ENCODE assay signal across 8 mouse cellular contexts in the genomic region with DNA sequence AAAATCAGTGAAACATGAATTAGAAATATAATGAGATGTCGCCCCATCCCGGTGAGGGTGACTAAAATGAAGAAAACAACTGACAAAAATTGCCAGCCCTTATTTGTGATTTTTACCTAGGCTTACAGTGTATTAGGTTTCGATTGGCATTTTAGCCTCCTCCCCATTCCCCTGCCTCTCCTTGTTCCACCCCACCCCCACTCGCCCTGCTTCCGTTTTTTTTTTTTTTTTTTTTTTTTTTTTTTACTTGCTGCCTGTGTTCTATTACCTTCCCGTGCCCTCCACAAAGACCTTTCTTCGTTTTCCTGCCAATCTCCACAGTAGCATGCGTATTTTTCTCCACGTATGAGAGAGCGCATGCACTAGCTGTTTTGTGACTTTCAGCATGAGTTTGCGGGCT.
DNase-seq lines count a peak whose midpoint lies in the region; ATAC-seq and TF ChIP-seq lines count a peak whose summit lies in the region.

No protein-coding gene starts in this region.

- TF ChIP-seq CTCF in lung, embryonic 14.5 days (IDR thresholded peaks at IDR 0.05; ENCODE audit: low read depth): no peak
- no peak for TF ChIP-seq CTCF in lung, postnatal 0 days (IDR thresholded peaks at IDR 0.05)
- TF ChIP-seq CTCF in liver, postnatal 0 days (IDR thresholded peaks at IDR 0.05; ENCODE audit: low read depth): no peak
- no peak for TF ChIP-seq CTCF in cerebellum, adult 2 months (IDR thresholded peaks at IDR 0.05; ENCODE audit: borderline replicate concordance, insufficient read depth, low read depth, low read length)

- H3K9ac ChIP-seq in lung, embryonic 14.5 days: peak overlapping the region; percentile 29; the same call in 1 of the 2 replicates
- H3K9ac ChIP-seq in lung, postnatal 0 days (replicated peaks; ENCODE audit: low read depth): no peak overlapping the region
- H3K9ac ChIP-seq in liver, postnatal 0 days (replicated peaks): no peak overlapping the region

- H3K36me3 ChIP-seq in lung, embryonic 14.5 days (ENCODE audit: insufficient read depth): no peaks in the 10 kb centered on the region
- H3K36me3 ChIP-seq in lung, postnatal 0 days (ENCODE audit: insufficient read depth, low read length): no peaks in the 10 kb centered on the region
- H3K36me3 ChIP-seq in liver, postnatal 0 days (replicated peaks; ENCODE audit: insufficient read depth, low read length): no peaks in the 10 kb centered on the region

- no peak for ATAC-seq in lung, embryonic 14.5 days (ENCODE audit: insufficient read depth)
- no peak for ATAC-seq in lung, postnatal 0 days
- ATAC-seq in liver, postnatal 0 days: no peak

- H3K4me2 ChIP-seq in lung, embryonic 14.5 days: peak overlapping the region; percentile 48
- no peak overlapping the region for H3K4me2 ChIP-seq in lung, postnatal 0 days (replicated peaks; ENCODE audit: low read depth, low read length)
- peak overlapping the region; percentile 48 for H3K4me2 ChIP-seq in liver, postnatal 0 days (ENCODE audit: low read depth, low read length)

- H3K4me3 ChIP-seq in lung, embryonic 14.5 days (ENCODE audit: low read depth, low read length): no peak overlapping the region; the same call in 1 of the 2 replicates
- H3K4me3 ChIP-seq in lung, postnatal 0 days (ENCODE audit: low read depth, low read length): no peak overlapping the region
- H3K4me3 ChIP-seq in liver, postnatal 0 days (ENCODE audit: low read depth, low read length): no peak overlapping the region
- no peak overlapping the region for H3K4me3 ChIP-seq in cerebellum, adult 2 months (replicated peaks; ENCODE audit: insufficient read depth, low read depth, low read length)

- no peaks in the 10 kb centered on the region for H3K4me1 ChIP-seq in lung, embryonic 14.5 days (ENCODE audit: insufficient read depth)
- no peaks in the 10 kb centered on the region for H3K4me1 ChIP-seq in lung, postnatal 0 days (ENCODE audit: insufficient read depth, low read depth, low read length)
- H3K4me1 ChIP-seq in liver, postnatal 0 days (ENCODE audit: insufficient read depth): no peaks in the 10 kb centered on the region
- no peaks in the 10 kb centered on the region for H3K4me1 ChIP-seq in cerebellum, adult 2 months (ENCODE audit: control insufficient read depth, insufficient read depth, low read length)

- no peaks in the 10 kb centered on the region for H3K27me3 ChIP-seq in lung, embryonic 14.5 days (ENCODE audit: insufficient read depth, low read length)
- H3K27me3 ChIP-seq in lung, postnatal 0 days (replicated peaks; ENCODE audit: insufficient read depth, low read length): no peaks in the 10 kb centered on the region
- H3K27me3 ChIP-seq in liver, postnatal 0 days (ENCODE audit: insufficient read depth, low read length): no peaks in the 10 kb centered on the region
- H3K27me3 ChIP-seq in cerebellum, adult 2 months (ENCODE audit: control insufficient read depth, insufficient read depth, low read length): no peaks in the 10 kb centered on the region

- no peaks in the 10 kb centered on the region for H3K9me3 ChIP-seq in lung, embryonic 14.5 days (ENCODE audit: low read depth, low read length)
- H3K9me3 ChIP-seq in lung, postnatal 0 days (ENCODE audit: low read length): no peaks in the 10 kb centered on the region
- H3K9me3 ChIP-seq in liver, postnatal 0 days (ENCODE audit: low read length): no peaks in the 10 kb centered on the region

- no peak for TF ChIP-seq EP300 in lung, postnatal 0 days (IDR thresholded peaks at IDR 0.05)
- no peak for TF ChIP-seq EP300 in liver, postnatal 0 days (IDR thresholded peaks at IDR 0.05; ENCODE audit: low read depth)

- H3K27ac ChIP-seq in lung, embryonic 14.5 days (ENCODE audit: low read depth): no peak overlapping the region
- H3K27ac ChIP-seq in lung, postnatal 0 days (ENCODE audit: low read length): no peak overlapping the region
- no peak overlapping the region for H3K27ac ChIP-seq in liver, postnatal 0 days (ENCODE audit: low read depth)
- no peak overlapping the region for H3K27ac ChIP-seq in cerebellum, adult 2 months (ENCODE audit: insufficient read depth, low read length)

- no peak for TF ChIP-seq POLR2A in cerebellum, adult 2 months (IDR thresholded peaks at IDR 0.05; ENCODE audit: borderline replicate concordance, insufficient read depth, low read length)

- WGBS in lung, embryonic 14.5 days: 22% methylated on average over 11 of the region's 11 CpGs
- 27% methylated on average over 11 of the region's 11 CpGs for WGBS in lung, postnatal 0 days
- 16% methylated on average over 11 of the region's 11 CpGs for WGBS in liver, postnatal 0 days (ENCODE audit: insufficient replicate concordance)
- WGBS in cerebellum, adult 2 months: 33% methylated on average over 11 of the region's 11 CpGs

- DNase-seq in lung, embryonic 14.5 days: no peak
- DNase-seq in lung, postnatal 0 days (ENCODE audit: low spot score): no peak
- peak; percentile 23 for DNase-seq in forelimb bud, embryonic 11.5 days (ENCODE audit: low read depth, low spot score)
- no peak for DNase-seq in liver, postnatal 0 days
- DNase-seq in thymus, postnatal 36 days: peak; percentile 22 to 24
- DNase-seq in cerebellum, adult 2 months: no peak
- no peak for DNase-seq in T-cell, adult 2 months (ENCODE audit: low spot score)
- no peak for DNase-seq in urinary bladder, postnatal 36 days (ENCODE audit: low spot score in 2 of 2)

Comparison
In these comparisons a context has a peak if more than half of its experiments do, and no peak if none do; other contexts are left out.
1. DNase-seq: peak in forelimb bud, embryonic 11.5 days (single experiment) and thymus, postnatal 36 days (2 of 2); none in lung, embryonic 14.5 days (single experiment), lung, postnatal 0 days (single experiment), liver, postnatal 0 days (single experiment), cerebellum, adult 2 months (0 of 2), T-cell, adult 2 months (single experiment) and urinary bladder, postnatal 36 days (0 of 2).